Mouse (Mus musculus) cerebellum, adult 11 months (tissue): Measurements from ENCODE around the gene Nlrp3.
A peak's percentile ranks its signal among the peaks of the same experiment; 100 is the strongest.
"Not testable (repeated sequence)": the region's sequence is repeated elsewhere in the genome, so short reads cannot be mapped to it uniquely, and the experiment has no call there.

Source experiments
- DNase-seq: peaks from one replicate; pipeline ENCODE4 v3.0.0; 2022

Gene Nlrp3

GRCm38 (mm10) chr11:59537218-59538130, 3.9 kb upstream of the Nlrp3 start:
- peak; percentile 17 for DNase-seq

- no peak for DNase-seq
Observed at GRCm38 (mm10) chr11:59538387-59538786, 3.0 kb upstream of the Nlrp3 start.

- DNase-seq = no peak
Observed at GRCm38 (mm10) chr11:59540123-59540522, 1.2 kb upstream of the Nlrp3 start.

DNA sequence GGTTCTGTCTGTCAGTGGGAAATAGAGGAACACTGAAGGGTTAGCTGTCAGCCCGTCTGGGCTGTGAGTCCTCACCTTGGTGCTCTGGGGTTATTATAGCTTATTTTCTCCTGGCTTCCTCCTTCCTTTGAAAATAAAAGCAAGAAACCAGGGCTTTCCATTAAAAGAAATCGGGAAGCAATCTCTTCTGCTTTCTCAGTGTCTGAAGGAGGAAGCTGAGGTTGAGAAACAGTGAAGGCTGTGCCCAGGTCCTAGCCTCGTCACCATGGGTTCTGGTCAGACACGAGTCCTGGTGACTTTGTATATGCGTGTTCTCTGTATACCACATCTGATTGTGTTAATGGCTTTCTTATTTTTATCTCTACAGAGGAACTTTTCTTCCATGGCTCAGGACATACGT, 1.1 kb downstream of the Nlrp3 start:
- no peak for DNase-seq

GRCm38 (mm10) chr11:59543376-59543775, 2.0 kb downstream of the Nlrp3 start:
- no peak for DNase-seq

DNA sequence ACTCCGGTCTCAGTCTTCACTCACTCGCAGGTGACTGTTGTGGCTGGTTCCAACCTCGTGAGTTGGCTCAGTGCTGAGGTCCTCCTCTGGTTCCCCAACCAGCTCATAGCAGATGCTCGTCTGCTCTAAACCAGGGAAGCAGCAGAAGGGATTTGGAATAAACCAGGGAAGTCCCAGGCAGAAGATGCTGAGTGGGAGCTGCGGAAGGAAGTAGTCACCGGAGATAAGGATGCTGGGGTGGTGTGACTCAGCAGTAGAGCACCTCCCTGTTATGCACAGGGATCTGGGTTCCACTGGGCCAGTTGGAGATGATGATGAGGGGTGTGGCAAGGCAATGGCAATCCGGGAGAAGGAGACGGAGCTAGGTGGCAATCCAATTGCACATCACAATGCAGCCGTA, 2.6 kb downstream of the Nlrp3 start:
- DNase-seq = no peak

GRCm38 (mm10) chr11:59554127-59554526, 12.8 kb downstream of the Nlrp3 start:
- DNase-seq = no peak

DNA sequence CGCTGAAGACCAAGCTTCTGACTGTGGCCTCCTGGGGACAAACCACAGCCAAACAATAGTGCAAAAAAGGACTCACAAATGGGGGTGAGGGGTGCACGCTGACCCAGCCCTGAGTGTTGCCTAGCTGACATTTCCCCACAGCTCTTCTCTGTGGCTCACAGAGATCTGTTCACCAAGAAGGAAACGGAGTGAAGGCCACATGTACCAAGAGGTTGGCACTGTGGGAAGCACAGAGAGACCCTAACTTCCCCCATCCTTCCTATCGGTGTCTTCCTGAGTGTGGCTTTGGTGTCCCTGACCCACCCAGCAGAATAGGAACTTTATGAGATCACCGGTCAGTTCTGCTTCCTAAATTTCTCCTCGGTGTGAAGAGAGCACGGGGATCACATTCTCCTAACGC, 13.2 kb downstream of the Nlrp3 start:
- DNase-seq = no peak

GRCm38 (mm10) chr11:59560906-59561305, 19.5 kb downstream of the Nlrp3 start:
- DNase-seq = no peak

GRCm38 (mm10) chr11:59562336-59562735, 21.0 kb downstream of the Nlrp3 start:
- DNase-seq = no peak

DNA sequence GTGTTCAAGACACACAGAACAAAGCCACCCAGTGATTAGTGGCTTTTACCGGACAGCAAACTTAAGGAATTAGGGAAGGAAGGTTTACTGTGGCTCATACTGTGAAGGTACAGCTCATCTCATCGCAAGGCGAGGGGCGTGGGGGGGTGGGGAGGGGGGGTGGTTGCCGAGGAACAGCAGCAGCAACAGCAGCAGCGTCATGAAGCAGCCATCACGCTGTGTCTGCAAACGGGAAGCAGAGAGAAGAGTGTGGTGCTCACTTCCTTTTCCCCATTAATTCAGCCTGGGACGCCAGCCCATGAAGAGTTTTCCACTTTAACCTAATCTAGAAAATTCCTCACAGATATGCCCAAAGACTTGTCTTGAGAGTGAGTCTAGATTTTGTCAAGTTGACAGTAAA, 21.5 kb downstream of the Nlrp3 start:
- no peak for DNase-seq

DNA sequence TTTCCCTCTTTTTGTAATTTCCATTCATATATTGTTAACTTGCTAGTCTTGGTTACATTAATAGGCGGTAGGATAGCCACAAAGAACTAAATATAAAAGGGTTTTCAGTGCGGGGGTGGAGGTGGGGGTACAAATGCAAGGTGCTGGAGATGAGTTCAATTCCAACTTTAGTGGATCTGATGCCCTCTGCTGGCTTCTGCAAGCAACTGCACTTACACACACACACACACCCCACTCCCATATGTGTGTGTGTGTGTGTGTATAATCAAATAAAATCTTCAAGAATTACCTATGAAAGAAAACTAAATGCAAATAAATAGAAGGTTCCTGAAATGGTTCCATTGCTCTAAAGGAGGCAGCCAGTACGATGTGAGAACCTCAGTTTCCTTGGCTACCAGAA, 27.9 kb downstream of the Nlrp3 start:
- peak; percentile 12 for DNase-seq

GRCm38 (mm10) chr11:59575726-59576125, 34.4 kb downstream of the Nlrp3 start:
- no peak for DNase-seq

DNA sequence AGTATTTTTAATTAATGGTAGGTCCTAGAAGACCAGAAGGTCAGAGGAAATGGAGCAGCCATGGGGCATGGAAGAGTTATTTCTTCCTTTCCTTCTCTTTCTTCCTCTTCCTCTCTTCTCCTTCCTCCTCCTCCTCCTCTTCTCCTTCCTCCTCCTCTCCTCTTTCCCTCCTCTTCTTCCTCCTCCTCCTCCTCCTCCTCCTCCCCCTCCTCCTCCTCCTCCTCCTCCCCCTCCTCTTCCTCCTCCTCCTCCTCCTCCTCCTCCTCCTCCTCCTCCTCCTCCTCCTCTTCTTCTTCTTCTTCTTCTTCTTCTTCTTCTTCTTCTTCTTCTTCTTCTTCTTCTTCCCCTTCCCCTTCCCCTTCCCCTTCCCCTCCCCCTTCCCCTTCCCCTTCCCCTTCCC, 34.8 kb downstream of the Nlrp3 start, which contains the start of gene Olfr222:
TSS of gene Olfr222 (minus strand) at position 101 of the 400 bp plus-strand sequence.
- not testable (repeated sequence) for DNase-seq

DNA sequence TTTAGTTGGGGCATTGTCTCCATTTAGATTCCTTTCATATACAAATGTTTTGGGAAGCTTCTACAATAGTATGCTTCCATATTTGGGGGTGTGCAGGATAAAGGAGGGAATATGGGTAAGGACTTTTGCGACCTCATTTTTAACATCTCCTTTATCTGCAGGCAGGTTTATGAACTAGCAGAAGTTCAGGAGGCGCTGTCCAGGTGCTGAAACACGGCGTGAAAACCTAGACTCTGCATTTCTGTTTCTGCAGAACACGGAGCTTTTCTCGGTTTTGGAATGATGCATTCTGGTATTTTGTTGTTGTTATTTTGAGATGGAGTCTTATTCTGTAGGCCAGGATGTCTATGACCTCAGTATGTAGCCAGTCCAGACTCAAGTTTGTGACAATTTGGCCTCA, 43.2 kb downstream of the Nlrp3 start:
- DNase-seq = no peak

GRCm38 (mm10) chr11:59589496-59589895, 48.1 kb downstream of the Nlrp3 start:
- no peak for DNase-seq

- no peak for DNase-seq
Observed at GRCm38 (mm10) chr11:59593189-59593588, 51.8 kb downstream of the Nlrp3 start, which contains the start of gene Olfr223. Olfr223 (minus strand) TSS chr11:59593289.

GRCm38 (mm10) chr11:59596091-59596490, 54.7 kb downstream of the Nlrp3 start:
- DNase-seq = no peak

DNA sequence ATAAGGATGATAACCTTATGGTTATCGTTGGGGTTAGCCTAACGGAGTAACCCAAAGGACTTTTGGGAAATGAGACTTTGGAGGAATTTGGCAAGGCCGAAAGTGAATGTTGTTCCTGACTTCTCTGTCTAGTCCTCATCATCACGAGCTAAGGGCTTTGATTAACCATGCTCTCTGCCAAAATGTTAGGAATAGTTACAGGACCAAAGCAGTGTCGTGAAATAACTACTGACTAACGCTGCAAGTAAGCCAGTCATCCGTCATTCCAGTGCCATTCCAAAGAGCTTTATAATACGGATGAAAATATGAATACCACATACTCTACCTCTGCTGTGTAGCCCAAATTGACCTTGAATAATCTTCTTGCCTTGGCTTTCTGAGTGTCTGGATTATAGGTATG, 55.6 kb downstream of the Nlrp3 start:
- no peak for DNase-seq

DNA sequence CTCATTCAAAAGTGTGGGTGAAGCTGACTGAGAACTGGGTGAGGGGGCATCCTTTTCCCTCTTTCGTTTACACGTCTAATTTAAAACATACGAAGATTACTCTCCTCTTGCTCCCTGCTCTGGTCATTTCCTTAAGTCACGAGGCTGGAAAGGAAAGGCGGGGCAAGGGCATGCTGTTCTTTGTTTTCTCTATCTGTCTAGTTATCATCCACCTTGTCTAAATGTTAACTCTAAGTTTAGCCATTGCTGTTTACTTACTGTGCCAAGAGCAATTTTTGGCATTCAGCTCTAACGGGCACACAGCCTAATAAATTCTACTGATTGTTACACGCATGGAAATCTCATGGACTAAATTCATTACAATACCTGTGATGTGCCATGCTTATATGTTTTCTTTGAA, 57.8 kb downstream of the Nlrp3 start:
- DNase-seq = no peak

GRCm38 (mm10) chr11:59600872-59601271, 59.5 kb downstream of the Nlrp3 start:
- no peak for DNase-seq

DNA sequence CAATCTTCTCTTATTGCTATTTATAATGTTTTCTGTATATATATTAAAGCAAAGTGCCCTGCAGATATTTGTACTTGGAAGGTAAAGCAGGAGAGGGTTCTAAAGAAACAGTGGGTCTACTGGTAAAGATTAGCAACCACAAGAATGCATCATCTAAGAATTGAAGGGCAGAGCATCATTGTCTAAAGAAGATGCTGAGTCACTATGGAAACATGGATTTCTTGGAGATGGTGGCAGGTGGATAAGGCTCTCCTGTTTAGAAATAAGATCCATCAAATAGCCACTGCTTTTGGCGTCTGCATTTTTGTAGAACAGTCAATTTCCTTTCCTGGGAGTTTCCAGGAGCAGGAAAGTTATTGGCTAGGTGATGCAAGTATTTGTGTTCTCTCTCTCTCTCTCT, 60.9 kb downstream of the Nlrp3 start:
- DNase-seq = no peak

- no peak for DNase-seq
Observed at GRCm38 (mm10) chr11:59611646-59612045, 70.3 kb downstream of the Nlrp3 start.

DNA sequence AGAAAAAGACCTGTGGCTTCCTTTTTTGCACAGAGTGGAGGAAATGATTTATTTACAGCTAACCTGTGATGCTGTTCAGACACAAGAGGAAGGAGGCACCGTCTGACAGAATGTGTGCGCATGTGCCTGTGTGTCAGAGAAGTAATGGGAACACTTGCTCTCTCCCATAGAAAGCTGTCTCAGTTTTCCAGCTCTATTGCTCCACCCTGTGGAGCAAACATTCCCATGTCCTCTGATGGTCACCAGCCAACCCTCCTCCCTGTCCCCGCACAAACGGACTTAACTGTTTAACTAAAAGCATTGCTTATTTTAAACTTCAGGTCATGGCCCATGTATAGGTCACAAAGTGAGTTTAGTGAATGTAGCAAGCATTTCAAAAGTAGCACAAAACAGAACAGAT, 72.8 kb downstream of the Nlrp3 start:
- DNase-seq = peak; percentile 20
